Mouse (Mus musculus): ENCODE measurements around the gene Usp16. TPM values are rescaled to one million over a fixed set of nuclear protein-coding genes. Genes with fewer than 3 reads are reported as not detected.

Gene Usp16
- total RNA-seq (2018; cell fraction: chromatin; rRNA removed), result 100 to 1,000 TPM in 25 of 26 experiments, 10 to 100 TPM in 1; 94.6 to 405 (median 169) TPM
- total RNA-seq (2018; cell fraction: cytosol; rRNA removed), result 10 to 100 TPM; 31.0 to 76.6 (median 43.8) TPM
- 100 to 1,000 TPM in 17 of 26 experiments, 10 to 100 TPM in 9; 66.8 to 253 (median 120) TPM for total RNA-seq (2018; cell fraction: nucleus; rRNA removed)
- polyA plus RNA-seq (2018), result 37.7 to 90.8 TPM (median 40.3 TPM) in 3 replicates

DNA sequence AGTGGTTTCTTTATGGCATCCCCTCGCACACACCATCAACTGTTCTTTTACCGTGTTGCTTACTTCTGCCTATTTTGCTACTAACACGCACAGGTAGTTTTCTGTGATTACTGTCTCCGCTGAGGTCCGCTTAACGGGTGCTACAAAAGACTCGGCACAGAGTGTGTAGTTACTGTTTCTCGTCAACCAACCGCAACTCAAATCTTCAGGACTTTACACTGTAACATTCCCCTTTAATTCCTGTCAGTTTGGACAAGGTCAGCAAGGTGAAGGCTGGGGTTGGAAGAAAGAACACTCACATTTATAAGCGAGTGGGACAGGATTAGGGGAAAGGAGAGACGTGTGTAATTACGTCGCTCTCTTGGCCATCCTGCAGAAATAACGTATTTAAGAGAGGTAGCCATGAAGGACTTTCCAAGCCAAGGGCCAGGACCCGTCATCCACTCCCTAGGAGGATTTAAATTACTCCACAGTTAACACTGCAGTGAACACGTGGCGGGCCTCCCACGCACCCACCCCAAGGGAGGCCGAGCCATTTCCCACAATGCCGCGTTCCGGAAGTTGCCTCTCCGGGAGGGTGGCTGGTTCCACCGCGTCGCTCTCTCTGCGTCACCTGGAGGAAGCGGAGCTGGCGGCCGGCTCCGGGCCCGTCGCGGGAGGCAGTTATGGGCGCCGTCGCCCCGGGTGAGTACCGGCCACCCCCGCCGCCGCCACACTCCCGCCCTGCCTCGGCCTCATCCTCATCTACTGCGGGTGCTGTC is at the start of gene Usp16:
TSS of gene Usp16 (plus strand) at position 285 of the 761 bp plus-strand sequence.
- Histone ChIP-seq H3K36me3 (ENCODE audit: inconsistent target) (peaks cover 5% of the 10 kb centered on the region; the same call in 1 of the 2 replicates), H3K4me3 (ENCODE audit: inconsistent target) (peak within 1 kb of the TSS; percentile 95), H3K27ac (peak within 1 kb of the TSS; percentile 45), H3K79me2 (ENCODE audit: inconsistent target) (peaks cover 45% of the 10 kb centered on the region)
- 13% methylated on average over 45 of the region's 45 CpGs for WGBS (ENCODE audit: missing documents)

GRCm38 (mm10) chr16:87405001-87405400 is 49.5 kb upstream of the Usp16 start:
- no peak overlapping the region for H3K27ac ChIP-seq
- H3K36me3 ChIP-seq (ENCODE audit: inconsistent target), result peaks cover 80% of the 10 kb centered on the region
- WGBS (ENCODE audit: missing documents), result 78% methylated on average over 3 of the region's 3 CpGs
- H3K4me3 ChIP-seq (ENCODE audit: inconsistent target), result no peak overlapping the region
- no peaks in the 10 kb centered on the region for H3K79me2 ChIP-seq (ENCODE audit: inconsistent target)

- H3K79me2 ChIP-seq (ENCODE audit: inconsistent target), result no peaks in the 10 kb centered on the region
- no peak overlapping the region for H3K27ac ChIP-seq
- peaks cover 91% of the 10 kb centered on the region for H3K36me3 ChIP-seq (ENCODE audit: inconsistent target)
- WGBS (ENCODE audit: missing documents), result 69% methylated on average over 8 of the region's 8 CpGs
- no peak overlapping the region for H3K4me3 ChIP-seq (ENCODE audit: inconsistent target)
These were observed 33.8 kb upstream of the Usp16 start for GRCm38 (mm10) chr16:87420662-87421061.

- 95% methylated on average over 8 of the region's 8 CpGs for WGBS (ENCODE audit: missing documents)
- peaks cover 44% of the 10 kb centered on the region for H3K36me3 ChIP-seq (ENCODE audit: inconsistent target)
- no peak overlapping the region for H3K4me3 ChIP-seq (ENCODE audit: inconsistent target)
- H3K27ac ChIP-seq, result no peak overlapping the region
- H3K79me2 ChIP-seq (ENCODE audit: inconsistent target), result peaks cover 57% of the 10 kb centered on the region
These were observed 27.0 kb upstream of the Usp16 start for GRCm38 (mm10) chr16:87427516-87427915.

DNA sequence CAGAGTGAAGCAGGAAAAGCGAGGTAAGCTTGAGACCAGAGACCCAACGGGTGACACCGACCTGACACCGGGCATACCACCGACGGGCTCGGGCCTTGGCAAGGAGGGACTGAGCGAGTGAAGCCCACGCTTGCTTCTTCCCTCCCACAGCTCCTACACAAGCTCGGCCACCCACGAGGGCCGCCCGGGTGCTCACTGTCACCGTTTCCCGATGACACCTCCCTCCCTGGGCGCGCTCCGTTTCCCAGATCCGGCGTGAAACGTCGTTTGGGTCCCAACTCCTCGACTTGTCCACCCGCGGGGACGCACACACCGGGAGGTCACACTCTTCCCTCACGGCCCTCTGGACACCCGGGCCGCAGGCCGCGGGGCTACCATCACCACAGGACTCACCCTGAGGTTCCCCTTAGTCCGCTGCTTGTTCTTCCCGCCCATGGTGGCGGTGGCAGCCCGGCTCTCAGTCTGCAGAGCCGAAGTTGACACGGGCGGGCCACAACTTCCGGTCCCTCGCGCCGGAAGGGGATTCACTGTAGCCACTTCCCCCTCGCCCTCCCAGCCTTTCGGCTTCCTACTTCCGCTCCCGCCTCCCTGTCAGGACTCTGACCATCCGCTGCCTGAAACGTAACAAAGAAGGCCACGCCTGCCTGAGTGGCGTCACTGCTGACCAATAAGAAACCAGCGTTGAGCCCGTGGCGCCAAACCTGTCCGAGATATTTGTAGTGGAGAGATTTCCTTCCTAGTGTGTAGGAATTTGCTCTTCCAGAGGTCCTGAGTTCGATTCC is 22.3 kb upstream of the Usp16 start, which contains the start of gene Ltn1:
TSS of gene Ltn1 (minus strand) at position 580 of the 782 bp plus-strand sequence.
- H3K36me3 ChIP-seq (ENCODE audit: inconsistent target), result peaks cover 5% of the 10 kb centered on the region; the same call in 1 of the 2 replicates
- WGBS (ENCODE audit: missing documents), result 1% methylated on average over 49 of the region's 56 CpGs
- H3K79me2 ChIP-seq (ENCODE audit: inconsistent target), result peaks cover 51% of the 10 kb centered on the region
- peak within 1 kb of the TSS; percentile 85 for H3K4me3 ChIP-seq (ENCODE audit: inconsistent target)
- peak within 1 kb of the TSS; percentile 35 for H3K27ac ChIP-seq

- no peaks in the 10 kb centered on the region for H3K36me3 ChIP-seq (ENCODE audit: inconsistent target)
These were observed 20.2 kb upstream of the Usp16 start for GRCm38 (mm10) chr16:87434266-87434665.

GRCm38 (mm10) chr16:87434946-87435345 is 19.6 kb upstream of the Usp16 start:
- Histone ChIP-seq H3K36me3 (ENCODE audit: inconsistent target) (no peaks in the 10 kb centered on the region), H3K4me3 (ENCODE audit: inconsistent target) (no peak overlapping the region), H3K27ac (no peak overlapping the region), H3K79me2 (ENCODE audit: inconsistent target) (peaks cover 23% of the 10 kb centered on the region)
- 92% methylated on average over 6 of the region's 6 CpGs for WGBS (ENCODE audit: missing documents)

More at GRCm38 (mm10) chr16:87434266-87434665, 20.2 kb upstream of the Usp16 start:
- 91% methylated on average over 6 of the region's 7 CpGs for WGBS (ENCODE audit: missing documents)
- H3K79me2 ChIP-seq (ENCODE audit: inconsistent target), result peaks cover 30% of the 10 kb centered on the region
- H3K4me3 ChIP-seq (ENCODE audit: inconsistent target), result no peak overlapping the region
- H3K27ac ChIP-seq, result no peak overlapping the region

- WGBS (ENCODE audit: missing documents), result 91% methylated on average over 13 of the region's 13 CpGs
- Histone ChIP-seq H3K4me3 (ENCODE audit: inconsistent target) (no peak overlapping the region), H3K27ac (no peak overlapping the region), H3K79me2 (ENCODE audit: inconsistent target) (peaks cover 17% of the 10 kb centered on the region), H3K36me3 (ENCODE audit: inconsistent target) (no peaks in the 10 kb centered on the region)
These were observed 18.9 kb upstream of the Usp16 start for GRCm38 (mm10) chr16:87435411-87436205.

DNA sequence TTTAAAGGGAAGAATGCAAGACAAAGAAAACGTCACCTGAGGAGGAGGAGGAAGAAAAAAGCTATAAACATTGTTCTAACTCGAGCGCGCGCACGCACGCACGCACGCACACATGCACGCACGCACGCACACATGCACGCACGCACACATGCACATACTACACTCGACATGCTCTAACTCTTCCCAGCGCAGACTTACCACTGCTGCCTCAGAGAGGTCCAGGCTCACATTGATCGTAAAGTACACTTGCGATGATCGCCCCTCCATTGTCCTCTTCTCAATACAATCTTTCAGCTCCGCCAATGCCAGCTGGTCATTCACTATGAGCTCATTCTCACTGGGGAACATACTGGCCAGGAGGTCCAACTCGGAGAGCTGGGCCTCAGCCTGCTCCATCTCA is 17.4 kb upstream of the Usp16 start:
- H3K36me3 ChIP-seq (ENCODE audit: inconsistent target), result no peaks in the 10 kb centered on the region
- no peak overlapping the region for H3K27ac ChIP-seq
- no peak overlapping the region for H3K4me3 ChIP-seq (ENCODE audit: inconsistent target)
- peaks cover 2% of the 10 kb centered on the region for H3K79me2 ChIP-seq (ENCODE audit: inconsistent target)
- WGBS (ENCODE audit: missing documents), result 94% methylated on average over 21 of the region's 21 CpGs

DNA sequence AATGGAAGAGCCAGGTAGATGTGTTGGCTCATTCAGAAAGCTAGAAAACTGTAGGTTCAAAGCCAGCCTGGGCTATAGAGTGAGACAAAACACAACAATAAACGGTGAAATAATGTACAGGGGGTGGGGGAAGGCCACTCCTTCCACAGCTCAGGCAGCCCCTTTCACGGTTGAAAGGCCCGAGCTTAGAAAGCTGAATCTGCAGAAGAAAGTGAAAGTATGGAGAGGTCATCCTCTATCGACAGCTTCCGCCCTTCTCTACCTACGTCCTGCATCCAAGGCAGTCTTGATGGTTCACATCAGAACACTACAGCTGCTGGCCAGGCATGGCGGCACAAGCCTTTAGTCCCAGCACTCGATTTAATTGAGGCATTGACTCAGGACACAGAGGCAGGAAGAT is 15.8 kb upstream of the Usp16 start:
- 92% methylated on average over 6 of the region's 8 CpGs for WGBS (ENCODE audit: missing documents)
- H3K36me3 ChIP-seq (ENCODE audit: inconsistent target), result no peaks in the 10 kb centered on the region
- no peak overlapping the region for H3K27ac ChIP-seq
- H3K79me2 ChIP-seq (ENCODE audit: inconsistent target), result no peaks in the 10 kb centered on the region; the same call in 1 of the 2 replicates
- H3K4me3 ChIP-seq (ENCODE audit: inconsistent target), result no peak overlapping the region

DNA sequence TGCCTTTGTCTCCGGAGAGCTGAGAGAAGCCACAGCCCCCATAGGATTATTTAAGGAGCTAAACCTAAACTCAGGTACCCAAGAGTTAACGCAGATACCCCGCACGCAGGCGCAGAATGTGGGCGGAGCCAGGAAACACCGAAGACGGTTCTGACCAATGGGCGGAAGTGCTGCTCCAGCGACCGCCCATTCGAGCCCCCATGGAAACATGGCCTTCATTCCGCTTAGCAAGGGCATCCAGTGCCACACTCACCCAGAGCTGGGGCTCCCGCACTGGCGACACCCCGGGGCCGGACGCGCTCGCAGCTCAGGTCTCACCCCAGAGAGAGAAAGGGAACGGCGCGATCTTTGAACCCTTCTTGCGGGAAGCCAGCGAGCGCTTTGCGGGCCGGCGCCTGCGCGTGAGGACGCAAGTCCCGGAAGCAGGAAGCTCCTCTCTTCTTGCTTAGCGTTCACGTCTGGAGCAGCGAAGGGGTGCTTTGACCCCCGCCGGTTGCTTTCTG is 14.3 kb upstream of the Usp16 start, which contains the start of gene Rwdd2b:
TSS of gene Rwdd2b (minus strand) at position 390 of the 503 bp plus-strand sequence.
- H3K4me3 ChIP-seq (ENCODE audit: inconsistent target), result peak within 1 kb of the TSS; percentile 93
- peak within 1 kb of the TSS; percentile 77 for H3K27ac ChIP-seq
- no peaks in the 10 kb centered on the region; the same call in 1 of the 2 replicates for H3K79me2 ChIP-seq (ENCODE audit: inconsistent target)
- WGBS (ENCODE audit: missing documents), result under 1% methylated on average over 28 of the region's 38 CpGs
- no peaks in the 10 kb centered on the region for H3K36me3 ChIP-seq (ENCODE audit: inconsistent target)

DNA sequence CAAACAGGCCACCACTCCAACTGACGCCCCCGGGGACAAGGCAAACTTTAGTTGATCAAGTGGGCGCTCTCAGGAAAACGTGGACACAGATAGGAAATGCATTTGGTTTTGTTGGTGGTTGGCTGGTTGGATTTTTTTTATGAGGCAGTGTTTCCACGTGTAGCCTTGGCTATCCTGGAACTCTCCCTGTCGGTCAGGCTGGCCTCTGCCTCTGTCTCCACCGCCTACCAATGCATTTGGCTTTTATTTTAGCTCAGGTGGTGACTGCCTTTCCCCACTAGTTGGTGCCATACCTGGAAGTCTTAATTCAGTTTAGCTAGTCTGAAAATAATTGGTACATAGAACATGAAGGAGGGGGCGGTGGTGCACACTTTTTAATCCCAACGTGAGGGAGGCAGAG is 13.4 kb upstream of the Usp16 start:
- Histone ChIP-seq H3K4me3 (ENCODE audit: inconsistent target) (peak overlapping the region; percentile 93), H3K79me2 (ENCODE audit: inconsistent target) (no peaks in the 10 kb centered on the region; the same call in 1 of the 2 replicates), H3K36me3 (ENCODE audit: inconsistent target) (no peaks in the 10 kb centered on the region), H3K27ac (peak overlapping the region; percentile 77)
- 6% methylated on average over 9 of the region's 9 CpGs for WGBS (ENCODE audit: missing documents)

DNA sequence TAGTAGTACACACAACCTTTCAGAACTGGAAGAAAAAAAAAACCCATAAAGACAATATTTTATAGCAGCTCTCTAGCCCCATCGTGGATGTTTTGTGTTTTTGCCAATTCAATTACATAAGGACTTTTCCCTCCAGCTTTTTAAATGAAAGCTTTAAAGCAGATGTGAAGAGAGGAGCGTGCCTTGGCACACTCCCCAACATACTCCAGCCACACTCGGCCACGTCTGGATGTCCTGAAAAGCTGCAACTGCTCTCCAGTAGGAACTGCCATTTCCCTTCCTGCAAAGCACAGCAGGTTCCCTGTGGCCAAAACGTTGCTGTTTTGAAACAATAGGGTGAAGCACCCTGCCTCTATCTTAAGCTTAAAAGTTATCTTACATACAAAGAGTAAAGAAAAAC is 12.2 kb upstream of the Usp16 start:
- no peak overlapping the region for H3K4me3 ChIP-seq (ENCODE audit: inconsistent target)
- no peaks in the 10 kb centered on the region; the same call in 1 of the 2 replicates for H3K79me2 ChIP-seq (ENCODE audit: inconsistent target)
- 72% methylated on average over 5 of the region's 5 CpGs for WGBS (ENCODE audit: missing documents)
- H3K36me3 ChIP-seq (ENCODE audit: inconsistent target), result no peaks in the 10 kb centered on the region
- no peak overlapping the region for H3K27ac ChIP-seq

- no peaks in the 10 kb centered on the region for H3K36me3 ChIP-seq (ENCODE audit: inconsistent target)
- H3K27ac ChIP-seq, result no peak overlapping the region
- no peak overlapping the region for H3K4me3 ChIP-seq (ENCODE audit: inconsistent target)
- H3K79me2 ChIP-seq (ENCODE audit: inconsistent target), result no peaks in the 10 kb centered on the region; the same call in 1 of the 2 replicates
These were observed 11.3 kb upstream of the Usp16 start for GRCm38 (mm10) chr16:87443245-87443644.

Data from macrophage (primary cell).